Mouse (Mus musculus) forebrain, postnatal 0 days (tissue): ENCODE data around the gene Sgip1. TPM values are rescaled to one million over a fixed set of nuclear protein-coding genes. Genes with fewer than 3 reads are reported as not detected.

ENCODE experiments used
- ATAC-seq: fragments of 200-750 bp; cut with Nextera tagmentation; 2 replicates; pipeline ENCODE4 v1.8.0; 2017; ENCODE audit warnings: mild to moderate bottlenecking, moderate library complexity
- DNase-seq: peaks from one replicate; pipeline ENCODE4 v3.0.0-alpha.2; 2015
- H3K27ac ChIP-seq: fragments of 300-500 bp; sonication (generic); 2 replicates; pipeline ENCODE4 v1.5.1; 2014; ENCODE audit warnings: low read depth, mild to moderate bottlenecking, antibody characterized with exemption, low read length, moderate library complexity, mixed read lengths
- H3K27me3 ChIP-seq: fragments of 300-500 bp; sonication (generic); 2 replicates; pipeline ENCODE4 v1.6.1; 2014; ENCODE audit warnings: mild to moderate bottlenecking, low read length, mixed read lengths; ENCODE audit not compliant: insufficient read depth
- H3K36me3 ChIP-seq: fragments of 300-500 bp; sonication (generic); 2 replicates; pipeline ENCODE4 v1.6.1; 2014; ENCODE audit warnings: mild to moderate bottlenecking, moderate library complexity; ENCODE audit not compliant: insufficient read depth
- H3K4me1 ChIP-seq: fragments of 300-500 bp; sonication (generic); 2 replicates; pipeline ENCODE4 v1.6.1; 2014; ENCODE audit warnings: antibody characterized with exemption; ENCODE audit not compliant: insufficient read depth
- H3K4me2 ChIP-seq: fragments of 300-500 bp; sonication (generic); 2 replicates; pipeline ENCODE4 v1.6.1; 2014; ENCODE audit warnings: low read depth, mild to moderate bottlenecking, moderate library complexity
- H3K4me3 ChIP-seq: fragments of 300-500 bp; sonication (generic); 2 replicates; pipeline ENCODE4 v1.5.1; 2014; ENCODE audit warnings: low read depth, low read length, mixed read lengths
- H3K9ac ChIP-seq: fragments of 300-500 bp; sonication (generic); 2 replicates; pipeline ENCODE4 v1.6.1; 2014; ENCODE audit warnings: mild to moderate bottlenecking
- H3K9me3 ChIP-seq: fragments of 300-500 bp; sonication (generic); 2 replicates; pipeline ENCODE4 v1.6.1; 2016; ENCODE audit warnings: low read length
- CTCF ChIP-seq: sonication (generic); IDR thresholded peaks from 2 replicates; pipeline ENCODE4 v1.5.1; 2016; ENCODE audit warnings: antibody characterized with exemption, control low read depth, low read depth
- WGBS: fragments of 180-500 bp; shearing (Covaris S2); extraction: QIAGEN DNeasy Blood & Tissue Kit; methylation state at CpG from one replicate; pipeline ENCODE4 v1.1.7; 2014; 5-methylcytosine and 5-hydroxymethylcytosine counted together
- polyA plus RNA-seq: library from polyadenylated mRNA; unstranded; fragments of >200 nt; fragmentation: Nextera tagmentation; extraction: Ambion mirVana; gene quantifications from 2 replicates; pipeline ENCODE4 v1.2.1, GENCODE M21; 2015
- total RNA-seq: library from RNA; depleted of rRNA; stranded (reverse); fragments of >200 nt; gene quantifications from 2 replicates; pipeline ENCODE4 v1.2.3, GENCODE M21; 2014

Gene Sgip1
- total and polyA plus RNA-seq, 2 experiments from 2014 or later: 59.4 to 61.4 TPM

DNA sequence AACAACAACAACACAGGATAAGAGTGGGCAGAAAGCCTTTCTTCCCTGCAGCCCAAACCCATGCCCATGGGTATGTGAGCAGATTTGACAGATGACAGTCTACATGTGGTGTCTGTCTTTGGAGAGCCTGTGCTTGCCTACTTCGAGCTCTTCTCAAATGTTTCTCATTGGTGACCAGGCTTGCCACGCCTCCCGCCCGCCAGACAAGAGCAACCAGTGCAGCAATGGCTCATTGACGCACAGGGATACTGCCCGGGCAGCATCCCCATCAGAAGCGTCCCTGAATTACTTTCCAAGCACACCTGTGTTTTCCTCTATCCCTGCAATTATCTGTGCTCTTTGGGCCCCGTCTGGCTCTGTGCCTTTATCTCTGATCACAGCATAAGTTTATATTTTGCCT, 72.2 kb downstream of the Sgip1 start:
- DNase-seq (no peak), ATAC-seq (no peak)
- Histone ChIP-seq H3K4me1 (no peaks in the 10 kb centered on the region), H3K4me3 (no peak overlapping the region), H3K4me2 (no peak overlapping the region), H3K9me3 (no peaks in the 10 kb centered on the region), H3K9ac (no peak overlapping the region), H3K27ac (no peak overlapping the region), H3K27me3 (no peaks in the 10 kb centered on the region), H3K36me3 (no peaks in the 10 kb centered on the region)
- WGBS: 84% methylated on average over 8 of the region's 8 CpGs
- no peak for TF ChIP-seq CTCF

DNA sequence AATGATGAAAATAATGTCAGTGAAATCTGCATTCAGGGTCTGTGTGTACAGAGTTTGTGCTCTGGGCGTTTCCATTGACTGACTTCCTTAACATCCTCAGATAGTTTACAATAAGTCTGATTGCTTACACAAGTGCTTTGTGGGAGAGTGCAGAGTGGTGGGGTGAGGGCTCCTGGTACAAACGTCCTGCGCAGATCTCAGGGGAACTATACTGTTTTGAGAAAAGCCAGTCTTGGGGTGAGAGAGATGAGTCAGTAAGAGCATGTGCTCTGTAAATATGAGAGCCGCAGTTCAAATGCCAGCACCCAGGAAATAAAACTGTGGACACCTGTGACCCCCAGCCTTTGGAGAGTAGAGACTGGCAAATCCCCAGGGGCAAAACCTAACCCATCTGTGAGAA, 80.7 kb downstream of the Sgip1 start:
- Histone ChIP-seq H3K4me2 (no peak overlapping the region), H3K4me3 (no peak overlapping the region), H3K27ac (no peak overlapping the region), H3K27me3 (no peaks in the 10 kb centered on the region), H3K9me3 (no peaks in the 10 kb centered on the region), H3K36me3 (no peaks in the 10 kb centered on the region), H3K9ac (no peak overlapping the region), H3K4me1 (no peaks in the 10 kb centered on the region)
- WGBS: 81% methylated on average over 4 of the region's 4 CpGs
- TF ChIP-seq CTCF: no peak
- DNase-seq: no peak
- ATAC-seq: no peak

DNA sequence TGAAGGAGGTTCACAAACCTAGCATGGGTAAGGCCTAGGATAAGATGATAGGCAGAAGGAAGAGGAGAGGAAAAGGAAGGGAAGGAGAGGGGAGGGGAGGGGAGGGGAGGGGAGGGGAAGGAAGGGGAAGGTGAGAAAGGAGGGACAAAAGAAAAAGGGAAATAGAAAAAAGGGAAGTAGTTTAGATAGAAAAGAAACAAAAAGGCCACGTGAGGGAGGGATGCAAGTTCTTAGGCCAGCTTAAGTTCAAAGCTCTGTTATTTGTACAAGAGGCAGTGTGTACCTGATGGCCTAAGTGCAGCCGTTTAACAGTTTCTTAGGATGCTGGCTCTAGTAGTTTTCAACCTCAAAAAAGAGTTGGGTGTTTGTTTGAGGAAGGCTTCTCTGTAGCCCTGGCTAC, 83.4 kb downstream of the Sgip1 start:
- no peak for DNase-seq
- no peak for TF ChIP-seq CTCF
- ATAC-seq: no peak
- Histone ChIP-seq H3K4me1 (no peaks in the 10 kb centered on the region), H3K36me3 (no peaks in the 10 kb centered on the region), H3K4me2 (no peak overlapping the region), H3K9me3 (no peaks in the 10 kb centered on the region), H3K4me3 (no peak overlapping the region), H3K9ac (no peak overlapping the region), H3K27me3 (no peaks in the 10 kb centered on the region), H3K27ac (no peak overlapping the region)
- 71% methylated on average over 2 of the region's 2 CpGs for WGBS

DNA sequence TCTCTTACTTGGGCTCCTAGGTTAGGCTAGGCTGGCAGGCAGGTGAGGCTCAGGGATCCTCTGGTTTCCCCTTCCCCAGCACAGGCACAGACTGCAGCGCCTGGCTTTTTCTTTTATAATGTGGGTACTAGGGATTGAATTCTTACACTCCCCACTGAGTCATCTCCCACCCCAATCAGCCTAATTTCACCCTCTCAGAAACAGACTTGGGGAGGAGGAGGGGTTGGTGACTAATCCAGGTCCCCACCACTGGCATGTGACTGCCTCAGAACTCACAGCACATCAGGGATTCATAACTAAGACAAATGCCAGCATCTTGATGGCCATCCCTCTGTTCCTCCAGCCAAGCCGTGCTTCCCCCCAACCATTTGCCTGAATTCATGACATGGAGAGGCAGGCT, 85.1 kb downstream of the Sgip1 start:
- no peak overlapping the region for H3K9ac ChIP-seq
- H3K4me3 ChIP-seq: no peak overlapping the region
- H3K9me3 ChIP-seq: no peaks in the 10 kb centered on the region
- TF ChIP-seq CTCF: no peak
- DNase-seq (no peak), ATAC-seq (0 out of 2 replicates have a peak, but pooled peaks have one; percentile 18)
- WGBS: 73% methylated on average over 2 of the region's 2 CpGs
- no peaks in the 10 kb centered on the region for H3K27me3 ChIP-seq
- H3K4me2 ChIP-seq: no peak overlapping the region
- no peak overlapping the region for H3K27ac ChIP-seq
- H3K4me1 ChIP-seq: no peaks in the 10 kb centered on the region
- H3K36me3 ChIP-seq: no peaks in the 10 kb centered on the region

DNA sequence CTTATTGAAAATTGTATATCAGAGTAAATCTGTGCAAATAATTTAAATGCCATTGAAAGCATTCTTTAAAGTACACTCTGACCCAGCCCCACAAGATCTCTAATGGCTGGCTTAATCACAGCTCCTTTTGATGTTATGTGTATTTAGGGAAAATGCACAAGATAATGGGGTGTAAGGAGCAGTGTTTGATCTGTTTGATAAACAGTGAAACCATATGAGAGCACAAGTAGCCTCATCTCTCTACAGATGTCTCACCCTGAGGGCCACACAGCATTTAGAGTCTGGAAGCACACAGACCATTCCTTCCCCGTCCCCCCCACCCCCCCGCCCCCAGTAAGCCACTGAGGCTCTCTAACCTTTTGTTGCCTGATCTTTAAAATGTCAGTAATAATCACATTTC, 87.4 kb downstream of the Sgip1 start:
- no peak overlapping the region for H3K27ac ChIP-seq
- H3K4me1 ChIP-seq: no peaks in the 10 kb centered on the region
- no peak for TF ChIP-seq CTCF
- WGBS: 83% methylated on average over 2 of the region's 2 CpGs
- no peaks in the 10 kb centered on the region for H3K36me3 ChIP-seq
- H3K27me3 ChIP-seq: no peaks in the 10 kb centered on the region
- DNase-seq: no peak
- H3K9ac ChIP-seq: no peak overlapping the region
- ATAC-seq: no peak
- no peak overlapping the region for H3K4me2 ChIP-seq
- no peak overlapping the region for H3K4me3 ChIP-seq
- no peaks in the 10 kb centered on the region for H3K9me3 ChIP-seq

DNA sequence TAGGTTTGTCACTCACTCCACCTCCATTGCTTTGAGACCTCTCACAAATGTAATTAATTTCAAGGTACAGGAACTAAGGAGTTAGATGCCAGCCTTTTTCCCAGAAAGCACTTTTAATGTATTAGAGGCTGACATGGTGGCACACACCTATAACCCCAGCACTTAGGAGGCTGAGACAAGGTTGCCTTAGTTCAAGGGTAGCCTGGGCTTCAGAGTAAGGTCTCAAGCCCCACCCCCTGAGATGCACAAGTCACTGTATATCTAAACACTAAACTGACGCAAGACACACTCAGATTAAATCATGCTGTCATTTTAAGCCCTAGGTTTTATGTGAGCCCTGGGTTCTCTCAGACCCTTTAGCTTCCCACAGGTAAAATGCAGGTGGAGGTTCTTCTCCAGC, 92.1 kb downstream of the Sgip1 start:
- no peak overlapping the region for H3K4me2 ChIP-seq
- ATAC-seq: no peak
- no peaks in the 10 kb centered on the region for H3K4me1 ChIP-seq
- H3K4me3 ChIP-seq: no peak overlapping the region
- no peak for DNase-seq
- no peak overlapping the region for H3K9ac ChIP-seq
- H3K27ac ChIP-seq: no peak overlapping the region
- H3K36me3 ChIP-seq: no peaks in the 10 kb centered on the region
- no peaks in the 10 kb centered on the region for H3K27me3 ChIP-seq
- no peak for TF ChIP-seq CTCF
- H3K9me3 ChIP-seq: no peaks in the 10 kb centered on the region
- WGBS: 98% methylated on average over 1 of the region's 1 CpGs

DNA sequence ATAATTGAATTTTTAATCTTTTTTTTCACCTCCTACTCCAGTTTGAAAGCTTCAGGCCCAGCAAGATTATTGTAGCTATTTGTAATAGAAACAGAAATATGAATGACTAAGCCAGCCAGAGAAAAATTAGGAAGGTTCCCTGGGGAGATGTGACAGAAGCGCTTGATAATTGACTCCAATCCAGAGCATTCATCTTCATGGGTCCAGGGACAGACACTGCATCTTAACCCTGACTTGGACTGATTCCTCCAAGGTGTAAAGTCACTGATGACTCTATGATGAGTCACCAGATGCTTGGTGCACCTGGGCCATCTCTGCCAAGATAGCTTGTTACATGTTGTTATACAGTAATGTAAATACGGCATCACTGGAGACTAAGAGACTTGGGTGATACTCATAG, 92.6 kb downstream of the Sgip1 start:
- ATAC-seq: no peak
- Histone ChIP-seq H3K4me3 (no peak overlapping the region), H3K36me3 (no peaks in the 10 kb centered on the region), H3K9me3 (no peaks in the 10 kb centered on the region), H3K4me1 (no peaks in the 10 kb centered on the region), H3K27ac (no peak overlapping the region), H3K27me3 (no peaks in the 10 kb centered on the region), H3K9ac (no peak overlapping the region), H3K4me2 (no peak overlapping the region)
- 87% methylated on average over 2 of the region's 2 CpGs for WGBS
- DNase-seq: no peak
- TF ChIP-seq CTCF: no peak

DNA sequence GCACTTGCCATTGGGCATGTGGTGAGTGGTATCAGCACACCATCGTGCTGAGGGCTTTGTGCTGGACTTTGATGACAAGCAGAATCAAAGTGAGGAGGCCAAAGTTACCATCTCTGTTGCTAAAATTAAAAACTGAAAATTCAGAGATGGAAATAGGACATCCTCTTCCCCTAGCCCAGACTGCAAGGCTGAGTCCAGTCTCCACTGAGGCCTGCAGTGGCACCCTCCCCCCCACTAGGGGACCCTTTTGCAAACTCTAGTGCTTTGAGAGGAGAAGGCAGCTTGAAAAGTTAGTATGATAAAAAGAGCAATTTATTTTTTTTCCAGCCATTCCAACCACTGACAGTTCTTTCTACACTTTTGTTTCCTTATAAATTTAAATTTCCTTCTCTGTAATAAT, 93.6 kb downstream of the Sgip1 start:
- Histone ChIP-seq H3K9me3 (no peaks in the 10 kb centered on the region), H3K27ac (no peak overlapping the region), H3K9ac (no peak overlapping the region), H3K4me3 (no peak overlapping the region), H3K27me3 (no peaks in the 10 kb centered on the region), H3K36me3 (no peaks in the 10 kb centered on the region), H3K4me1 (no peaks in the 10 kb centered on the region), H3K4me2 (no peak overlapping the region)
- no peak for ATAC-seq
- TF ChIP-seq CTCF: peak; percentile 30
- no peak for DNase-seq
- 68% methylated on average over 1 of the region's 1 CpGs for WGBS
